Mouse (Mus musculus) liver, adult 2 months (tissue): ENCODE data around the gene Nhsl1.

Experiments
- CTCF ChIP-seq: fragments of 200-500 bp; IDR thresholded peaks from 2 replicates; pipeline ENCODE4 v1.5.1; 2011; ENCODE audit warnings: low read depth, low read length, control low read depth
- POLR2A ChIP-seq: fragments of 200-500 bp; IDR thresholded peaks from 2 replicates; pipeline ENCODE4 v1.6.1; 2011; ENCODE audit warnings: low read length, control low read depth; ENCODE audit not compliant: insufficient read depth; ENCODE audit errors: extremely low read depth

DNA sequence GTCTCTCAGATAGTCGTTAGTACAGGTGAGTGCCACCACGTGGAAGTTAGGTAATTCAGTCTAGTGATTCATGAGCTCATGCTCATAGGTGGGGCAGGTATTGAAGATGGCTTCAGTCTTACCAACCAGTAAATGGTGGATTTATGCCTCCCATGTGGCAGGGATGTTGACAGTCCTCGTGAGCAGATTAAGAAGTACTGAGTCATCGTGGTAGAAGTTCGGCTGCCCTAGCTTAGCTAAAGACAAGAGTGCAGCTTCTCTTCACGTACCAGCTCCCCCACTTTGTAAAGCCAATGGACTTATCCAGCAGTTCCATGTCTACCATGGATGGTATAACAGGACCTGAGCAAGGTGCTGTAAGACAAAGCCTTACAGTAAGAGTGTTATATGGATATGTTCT is 46.6 kb downstream of the Nhsl1 start:
- no peak for TF ChIP-seq CTCF
- TF ChIP-seq POLR2A = no peak
